Mouse (Mus musculus) megakaryocyte, embryonic 14.5 days (primary cell): Measurements from ENCODE around the gene Palm.
"Not testable (repeated sequence)": the region's sequence is repeated elsewhere in the genome, so short reads cannot be mapped to it uniquely, and the experiment has no call there.

Experiments
- FLI1 ChIP-seq: IDR thresholded peaks from 2 replicates; pipeline ENCODE4 v1.6.1; 2012; ENCODE audit warnings: low read length, inconsistent platforms, mixed read lengths
- GATA1 ChIP-seq: IDR thresholded peaks from 3 replicates; pipeline ENCODE4 v1.6.1; 2012; ENCODE audit warnings: mixed read lengths, low read length, inconsistent platforms, borderline replicate concordance

DNA sequence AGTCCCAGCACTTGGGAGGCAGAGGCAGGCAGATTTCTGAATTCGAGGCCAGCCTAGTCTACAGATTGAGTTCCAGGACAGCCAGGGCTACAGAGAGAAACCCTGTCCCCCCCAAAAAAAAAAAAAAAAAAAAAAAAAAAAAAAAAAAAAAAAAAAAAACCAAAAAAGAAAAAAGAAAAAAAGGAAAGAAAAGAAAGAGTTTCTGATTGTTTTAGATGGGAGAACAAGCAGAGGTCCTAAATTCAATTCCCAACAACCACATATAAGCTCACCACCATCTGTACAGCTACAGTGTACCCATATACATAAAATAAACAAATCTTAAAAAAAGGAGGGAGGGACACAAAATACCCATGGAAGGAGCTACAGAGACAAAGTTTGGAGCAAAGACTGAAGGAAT is 33.7 kb upstream of the Palm start:
- not testable (repeated sequence) for TF ChIP-seq GATA1, FLI1
